Mouse (Mus musculus): ENCODE results near the gene Otud7a. TPM values are rescaled to one million over a fixed set of nuclear protein-coding genes. Genes with fewer than 3 reads are reported as not detected.

The Otud7a gene
- polyA plus RNA-seq, 1 experiment from 2014 or later, result 0.48 TPM

DNA sequence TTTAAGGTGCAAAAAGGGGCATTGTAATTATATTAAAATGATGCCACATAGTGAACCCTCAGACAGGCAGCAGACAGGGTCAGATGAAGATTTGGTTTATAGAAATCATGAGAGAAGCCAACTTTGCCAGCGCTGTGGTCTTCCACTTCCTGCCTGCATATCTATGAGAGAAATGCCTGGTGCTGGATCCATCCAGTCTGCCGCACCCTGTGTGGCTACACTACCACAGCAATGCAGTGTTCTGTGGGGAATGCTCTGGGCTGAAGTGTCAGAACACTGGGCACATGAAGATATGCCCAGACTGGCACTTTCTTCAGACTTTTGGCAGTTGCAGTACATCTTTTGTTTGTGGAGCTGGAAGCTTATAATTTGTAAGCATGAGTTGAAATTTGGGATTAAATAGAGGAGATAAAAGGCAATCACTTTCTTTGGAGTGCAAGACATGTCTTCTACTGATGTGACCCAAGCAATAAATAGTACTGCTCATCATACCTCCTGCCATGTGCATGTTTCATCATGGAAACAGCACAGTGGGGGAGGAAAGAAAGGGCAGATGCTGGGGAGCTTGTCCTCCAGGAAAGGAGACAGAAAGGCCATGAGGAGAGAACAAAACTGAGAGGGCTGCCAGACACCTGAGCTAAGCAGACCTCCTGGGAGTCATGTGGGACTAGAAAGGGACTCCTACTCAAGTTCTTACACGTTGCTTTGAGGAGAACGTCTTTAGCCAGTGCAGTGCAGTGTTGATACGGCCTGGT lies 71.8 kb downstream of the Otud7a start:
- Histone ChIP-seq H3K4me1 (ENCODE audit: control insufficient read depth, insufficient read depth, low read length) (no peaks in the 10 kb centered on the region), H3K36me3 (ENCODE audit: control insufficient read depth, insufficient read depth, low read length) (no peaks in the 10 kb centered on the region), H3K27ac (ENCODE audit: low read length) (no peak overlapping the region), H3K27me3 (ENCODE audit: control insufficient read depth, insufficient read depth, low read length) (no peaks in the 10 kb centered on the region), H3K9ac (replicated peaks; ENCODE audit: low read depth, low read length) (no peak overlapping the region), H3K9me3 (ENCODE audit: control insufficient read depth, low read depth, low read length) (no peaks in the 10 kb centered on the region), H3K4me2 (replicated peaks; ENCODE audit: low read depth, low read length) (no peak overlapping the region), H3K4me3 (ENCODE audit: low read depth, low read length) (no peak overlapping the region)
- no peak for ATAC-seq (ENCODE audit: insufficient number of reproducible peaks, insufficient read depth, low FRiP score, low read depth)
- 87% methylated on average over 5 of the region's 5 CpGs for WGBS

DNA sequence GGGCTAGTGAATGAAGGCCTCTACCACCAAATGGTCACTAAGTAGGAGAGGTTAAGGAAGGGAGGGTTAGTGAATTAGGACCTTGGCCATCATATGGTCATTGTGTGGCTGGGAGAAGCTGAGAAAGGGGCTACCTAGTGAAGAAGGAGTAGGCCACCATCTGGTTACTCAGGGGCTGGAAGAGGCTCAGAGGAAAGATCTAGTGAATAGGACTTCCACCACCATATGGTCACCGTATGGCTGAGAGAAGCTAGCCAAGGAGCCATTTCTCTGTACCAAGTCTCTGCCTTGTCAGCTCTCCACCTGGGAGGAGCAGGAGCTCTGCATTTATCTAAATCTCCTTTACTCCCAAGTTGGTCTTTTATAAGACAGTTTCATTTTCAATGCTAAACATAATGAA lies 75.7 kb downstream of the Otud7a start:
- Histone ChIP-seq H3K36me3 (ENCODE audit: control insufficient read depth, insufficient read depth, low read length) (no peaks in the 10 kb centered on the region), H3K4me1 (ENCODE audit: control insufficient read depth, insufficient read depth, low read length) (no peaks in the 10 kb centered on the region), H3K4me2 (replicated peaks; ENCODE audit: low read depth, low read length) (no peak overlapping the region), H3K9me3 (ENCODE audit: control insufficient read depth, low read depth, low read length) (no peaks in the 10 kb centered on the region), H3K4me3 (ENCODE audit: low read depth, low read length) (no peak overlapping the region), H3K9ac (replicated peaks; ENCODE audit: low read depth, low read length) (no peak overlapping the region), H3K27me3 (ENCODE audit: control insufficient read depth, insufficient read depth, low read length) (no peaks in the 10 kb centered on the region), H3K27ac (ENCODE audit: low read length) (no peak overlapping the region)
- WGBS, result 79% methylated on average over 1 of the region's 1 CpGs
- no peak for ATAC-seq (ENCODE audit: insufficient number of reproducible peaks, insufficient read depth, low FRiP score, low read depth)

DNA sequence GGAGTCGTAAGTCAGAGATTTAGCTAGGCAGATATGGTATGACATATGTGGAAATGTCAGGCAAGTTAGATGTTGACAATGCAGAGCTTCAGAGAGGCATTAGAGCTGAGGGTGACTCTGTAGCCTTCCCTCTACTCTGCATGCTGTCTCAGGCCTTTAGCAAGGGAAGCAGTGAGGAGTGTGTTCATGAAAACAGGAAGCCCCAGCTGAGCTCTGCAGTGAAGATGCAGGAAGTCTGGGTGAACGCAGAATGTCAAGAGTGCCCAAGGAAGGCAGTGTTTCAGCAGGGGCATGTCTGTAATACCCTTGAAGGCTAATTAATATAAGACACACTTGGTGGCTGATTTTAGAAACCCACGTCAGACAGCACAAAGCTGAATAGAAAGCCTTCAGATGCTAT lies 77.9 kb downstream of the Otud7a start:
- ATAC-seq (ENCODE audit: insufficient number of reproducible peaks, insufficient read depth, low FRiP score, low read depth), result no peak
- Histone ChIP-seq H3K36me3 (ENCODE audit: control insufficient read depth, insufficient read depth, low read length) (no peaks in the 10 kb centered on the region), H3K9me3 (ENCODE audit: control insufficient read depth, low read depth, low read length) (no peaks in the 10 kb centered on the region), H3K4me2 (replicated peaks; ENCODE audit: low read depth, low read length) (no peak overlapping the region), H3K27me3 (ENCODE audit: control insufficient read depth, insufficient read depth, low read length) (no peaks in the 10 kb centered on the region), H3K4me1 (ENCODE audit: control insufficient read depth, insufficient read depth, low read length) (no peaks in the 10 kb centered on the region), H3K4me3 (ENCODE audit: low read depth, low read length) (no peak overlapping the region), H3K27ac (ENCODE audit: low read length) (no peak overlapping the region), H3K9ac (replicated peaks; ENCODE audit: low read depth, low read length) (no peak overlapping the region)
- 73% methylated on average over 3 of the region's 3 CpGs for WGBS

DNA sequence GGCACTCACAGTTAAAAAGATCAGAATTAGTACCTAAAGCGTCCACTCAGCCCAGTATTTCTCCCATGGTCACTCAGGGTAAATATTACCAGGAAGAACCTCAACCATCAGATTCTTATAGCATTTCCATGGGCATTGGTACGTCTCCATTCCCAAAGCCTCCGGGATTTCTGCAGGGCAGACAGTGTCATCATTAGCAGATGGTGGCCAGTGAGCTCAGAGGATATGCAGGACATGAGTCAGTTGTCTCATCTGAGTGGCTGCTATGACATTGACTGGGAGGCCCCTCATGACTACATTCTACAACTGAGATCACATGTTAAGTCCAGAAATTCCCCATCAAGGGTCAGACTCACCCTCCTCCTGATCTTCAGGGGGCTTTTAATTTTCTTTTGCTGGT lies 78.5 kb downstream of the Otud7a start:
- Histone ChIP-seq H3K4me3 (ENCODE audit: low read depth, low read length) (no peak overlapping the region), H3K36me3 (ENCODE audit: control insufficient read depth, insufficient read depth, low read length) (no peaks in the 10 kb centered on the region), H3K4me2 (replicated peaks; ENCODE audit: low read depth, low read length) (no peak overlapping the region), H3K9me3 (ENCODE audit: control insufficient read depth, low read depth, low read length) (no peaks in the 10 kb centered on the region), H3K4me1 (ENCODE audit: control insufficient read depth, insufficient read depth, low read length) (no peaks in the 10 kb centered on the region), H3K27me3 (ENCODE audit: control insufficient read depth, insufficient read depth, low read length) (no peaks in the 10 kb centered on the region), H3K9ac (replicated peaks; ENCODE audit: low read depth, low read length) (no peak overlapping the region), H3K27ac (ENCODE audit: low read length) (no peak overlapping the region)
- 84% methylated on average over 3 of the region's 3 CpGs for WGBS
- no peak for ATAC-seq (ENCODE audit: insufficient number of reproducible peaks, insufficient read depth, low FRiP score, low read depth)

DNA sequence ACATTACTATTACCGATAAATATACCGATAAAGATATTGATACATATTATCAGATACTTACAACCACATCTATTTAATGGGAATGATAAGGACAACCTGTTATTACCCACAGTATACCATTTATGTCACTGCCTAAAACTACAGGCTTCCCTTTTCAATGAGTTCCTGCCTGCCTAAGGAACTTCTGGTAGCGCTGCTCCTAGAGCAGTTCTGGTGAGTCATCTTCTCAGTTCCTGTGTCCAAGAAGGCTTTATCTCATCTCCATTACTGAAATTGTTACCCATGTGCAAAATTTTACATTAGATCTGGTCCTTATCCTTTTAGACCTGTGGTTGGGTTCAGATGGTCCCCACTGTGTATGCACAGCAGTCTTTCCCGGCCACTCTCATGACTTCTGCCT lies 95.7 kb downstream of the Otud7a start:
- no peaks in the 10 kb centered on the region for H3K27me3 ChIP-seq (ENCODE audit: control insufficient read depth, insufficient read depth, low read length)
- no peak overlapping the region for H3K4me3 ChIP-seq (ENCODE audit: low read depth, low read length)
- H3K9ac ChIP-seq (replicated peaks; ENCODE audit: low read depth, low read length), result no peak overlapping the region
- H3K4me1 ChIP-seq (ENCODE audit: control insufficient read depth, insufficient read depth, low read length), result no peaks in the 10 kb centered on the region
- no peaks in the 10 kb centered on the region for H3K36me3 ChIP-seq (ENCODE audit: control insufficient read depth, insufficient read depth, low read length)
- H3K4me2 ChIP-seq (replicated peaks; ENCODE audit: low read depth, low read length), result no peak overlapping the region
- 90% methylated on average over 4 of the region's 4 CpGs for WGBS
- no peak overlapping the region for H3K27ac ChIP-seq (ENCODE audit: low read length)
- H3K9me3 ChIP-seq (ENCODE audit: control insufficient read depth, low read depth, low read length), result no peaks in the 10 kb centered on the region
- ATAC-seq (ENCODE audit: insufficient number of reproducible peaks, insufficient read depth, low FRiP score, low read depth), result no peak

DNA sequence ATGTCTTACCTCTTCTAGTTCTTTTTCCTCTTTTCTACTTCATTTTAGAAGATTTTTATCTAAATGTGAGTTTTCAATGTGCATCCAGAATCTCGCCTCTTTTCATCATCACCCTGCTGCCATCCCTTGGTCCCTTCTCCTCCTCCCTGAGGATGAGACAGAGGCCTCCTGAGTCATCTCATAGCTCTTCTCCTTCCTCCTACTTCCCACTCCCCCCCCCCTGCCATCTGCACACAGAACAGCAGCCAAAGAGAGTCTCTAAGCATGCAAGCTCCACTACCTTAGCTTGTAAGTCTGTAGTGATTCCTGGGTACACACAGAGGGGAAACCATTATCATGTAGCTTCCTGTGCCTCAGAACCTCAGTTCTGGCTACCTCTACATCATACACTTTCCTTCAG lies 109.9 kb downstream of the Otud7a start:
- no peak overlapping the region for H3K27ac ChIP-seq (ENCODE audit: low read length)
- H3K9me3 ChIP-seq (ENCODE audit: control insufficient read depth, low read depth, low read length), result no peaks in the 10 kb centered on the region
- no peaks in the 10 kb centered on the region for H3K27me3 ChIP-seq (ENCODE audit: control insufficient read depth, insufficient read depth, low read length)
- no peak overlapping the region for H3K4me3 ChIP-seq (ENCODE audit: low read depth, low read length)
- H3K9ac ChIP-seq (replicated peaks; ENCODE audit: low read depth, low read length), result no peak overlapping the region
- no peaks in the 10 kb centered on the region for H3K36me3 ChIP-seq (ENCODE audit: control insufficient read depth, insufficient read depth, low read length)
- no peaks in the 10 kb centered on the region for H3K4me1 ChIP-seq (ENCODE audit: control insufficient read depth, insufficient read depth, low read length)
- WGBS, result 66% methylated on average over 1 of the region's 1 CpGs
- H3K4me2 ChIP-seq (replicated peaks; ENCODE audit: low read depth, low read length), result no peak overlapping the region
- no peak for ATAC-seq (ENCODE audit: insufficient number of reproducible peaks, insufficient read depth, low FRiP score, low read depth)

DNA sequence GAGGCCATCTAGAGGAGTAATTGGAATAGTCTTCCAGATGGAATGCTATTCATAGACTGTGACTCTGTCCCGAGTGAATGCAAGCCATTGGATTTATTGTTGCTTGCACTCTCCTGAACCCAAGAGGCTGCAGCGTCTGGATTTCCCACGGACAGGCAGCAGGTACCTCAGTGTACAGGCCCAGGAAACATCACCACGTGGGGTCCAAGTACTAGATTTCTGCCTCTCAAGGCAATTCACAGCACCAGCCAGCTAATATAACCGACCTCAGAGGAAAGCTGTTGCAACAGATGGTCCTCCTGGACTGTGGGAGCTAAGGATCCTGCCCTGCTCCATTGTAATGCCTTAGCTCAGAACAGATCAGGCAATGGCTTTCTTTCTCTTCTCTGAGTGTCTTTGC lies 111.8 kb downstream of the Otud7a start:
- Histone ChIP-seq H3K4me2 (replicated peaks; ENCODE audit: low read depth, low read length) (no peak overlapping the region), H3K9me3 (ENCODE audit: control insufficient read depth, low read depth, low read length) (no peaks in the 10 kb centered on the region), H3K27ac (ENCODE audit: low read length) (no peak overlapping the region), H3K4me3 (ENCODE audit: low read depth, low read length) (no peak overlapping the region), H3K4me1 (ENCODE audit: control insufficient read depth, insufficient read depth, low read length) (no peaks in the 10 kb centered on the region), H3K27me3 (ENCODE audit: control insufficient read depth, insufficient read depth, low read length) (no peaks in the 10 kb centered on the region), H3K9ac (replicated peaks; ENCODE audit: low read depth, low read length) (no peak overlapping the region), H3K36me3 (ENCODE audit: control insufficient read depth, insufficient read depth, low read length) (no peaks in the 10 kb centered on the region)
- ATAC-seq (ENCODE audit: insufficient number of reproducible peaks, insufficient read depth, low FRiP score, low read depth), result no peak
- 64% methylated on average over 5 of the region's 5 CpGs for WGBS

DNA sequence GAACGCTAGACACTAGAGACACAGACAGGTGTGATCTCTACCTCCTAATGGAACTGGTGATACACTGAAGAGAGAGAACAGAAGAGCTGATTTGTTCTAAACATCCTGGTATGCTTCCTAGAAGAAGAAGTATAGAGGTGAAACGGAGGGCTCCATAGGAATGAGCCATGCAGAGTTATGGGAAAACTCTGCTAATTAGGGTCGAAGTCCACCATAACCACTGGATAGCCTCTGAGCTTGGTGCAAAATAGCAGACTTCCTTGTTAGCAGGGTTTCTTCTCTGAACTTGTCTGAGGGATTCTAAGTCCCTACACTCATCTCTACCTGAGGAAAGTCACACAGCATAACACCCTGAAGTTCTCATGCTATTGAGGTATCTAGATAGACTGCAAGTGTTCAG lies 114.4 kb downstream of the Otud7a start:
- Histone ChIP-seq H3K4me3 (ENCODE audit: low read depth, low read length) (no peak overlapping the region), H3K4me2 (replicated peaks; ENCODE audit: low read depth, low read length) (no peak overlapping the region), H3K36me3 (ENCODE audit: control insufficient read depth, insufficient read depth, low read length) (no peaks in the 10 kb centered on the region), H3K9ac (replicated peaks; ENCODE audit: low read depth, low read length) (no peak overlapping the region), H3K9me3 (ENCODE audit: control insufficient read depth, low read depth, low read length) (no peaks in the 10 kb centered on the region), H3K27ac (ENCODE audit: low read length) (no peak overlapping the region), H3K27me3 (ENCODE audit: control insufficient read depth, insufficient read depth, low read length) (no peaks in the 10 kb centered on the region), H3K4me1 (ENCODE audit: control insufficient read depth, insufficient read depth, low read length) (no peaks in the 10 kb centered on the region)
- WGBS, result 69% methylated on average over 3 of the region's 3 CpGs
- ATAC-seq (ENCODE audit: insufficient number of reproducible peaks, insufficient read depth, low FRiP score, low read depth), result no peak

DNA sequence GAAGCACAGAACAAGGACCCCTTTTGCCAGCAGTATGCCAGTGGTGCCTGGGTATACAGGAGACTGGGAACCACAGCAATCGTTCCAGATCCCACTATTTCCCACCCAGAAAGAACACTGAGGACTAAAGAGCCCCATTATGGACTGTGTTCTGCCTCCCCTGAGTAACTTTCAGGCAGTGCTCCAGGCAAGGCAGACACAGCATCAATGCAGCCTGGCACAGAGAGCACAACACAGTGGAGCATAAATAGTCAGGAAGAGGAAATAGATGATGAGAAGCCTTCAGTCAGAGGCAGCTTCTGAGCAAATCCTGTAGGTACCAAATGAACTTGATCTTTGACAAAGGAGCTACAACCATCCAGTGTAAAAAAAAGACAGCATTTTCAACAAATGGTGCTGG lies 115.1 kb downstream of the Otud7a start:
- Histone ChIP-seq H3K4me1 (ENCODE audit: control insufficient read depth, insufficient read depth, low read length) (no peaks in the 10 kb centered on the region), H3K27me3 (ENCODE audit: control insufficient read depth, insufficient read depth, low read length) (no peaks in the 10 kb centered on the region), H3K9ac (replicated peaks; ENCODE audit: low read depth, low read length) (no peak overlapping the region), H3K4me3 (ENCODE audit: low read depth, low read length) (no peak overlapping the region), H3K9me3 (ENCODE audit: control insufficient read depth, low read depth, low read length) (no peaks in the 10 kb centered on the region), H3K4me2 (replicated peaks; ENCODE audit: low read depth, low read length) (no peak overlapping the region), H3K27ac (ENCODE audit: low read length) (no peak overlapping the region), H3K36me3 (ENCODE audit: control insufficient read depth, insufficient read depth, low read length) (no peaks in the 10 kb centered on the region)
- 80% methylated on average over 1 of the region's 1 CpGs for WGBS
- ATAC-seq (ENCODE audit: insufficient number of reproducible peaks, insufficient read depth, low FRiP score, low read depth), result no peak
